Mouse (Mus musculus) heart, postnatal 0 days (tissue): ENCODE measurements around the gene Mta3. TPM values are rescaled to one million over a fixed set of nuclear protein-coding genes. Genes with fewer than 3 reads are reported as not detected.
A peak's percentile ranks its signal among the peaks of the same experiment; 100 is the strongest.

ENCODE experiments used
- ATAC-seq: fragments of 200-750 bp; cut with Nextera tagmentation; 2 replicates; pipeline ENCODE4 v1.8.0; 2017; ENCODE audit warnings: low read depth, moderate number of reproducible peaks, moderate library complexity; ENCODE audit not compliant: insufficient read depth
- DNase-seq: peaks from one replicate; pipeline ENCODE4 v3.0.0-alpha.2; 2016; ENCODE audit warnings: low spot score
- H3K27ac ChIP-seq: fragments of 300-500 bp; sonication (generic); 2 replicates; pipeline ENCODE4 v1.5.1; 2014; ENCODE audit warnings: low read depth, mild to moderate bottlenecking
- H3K27me3 ChIP-seq: fragments of 300-500 bp; sonication (generic); 2 replicates; pipeline ENCODE4 v1.6.1; 2014; ENCODE audit warnings: low read length, mixed read lengths; ENCODE audit not compliant: control insufficient read depth, insufficient read depth
- H3K36me3 ChIP-seq: fragments of 300-500 bp; sonication (generic); replicated peaks from 2 replicates; pipeline ENCODE4 v1.6.1; 2014; ENCODE audit warnings: low read length, mixed read lengths; ENCODE audit not compliant: control insufficient read depth, insufficient read depth
- H3K4me1 ChIP-seq: fragments of 300-500 bp; sonication (generic); 2 replicates; pipeline ENCODE4 v1.6.1; 2014; ENCODE audit warnings: antibody characterized with exemption; ENCODE audit not compliant: control insufficient read depth, insufficient read depth
- H3K4me2 ChIP-seq: fragments of 300-500 bp; sonication (generic); 2 replicates; pipeline ENCODE4 v1.6.1; 2014; ENCODE audit warnings: low read depth, mild to moderate bottlenecking, low read length, moderate library complexity
- H3K4me3 ChIP-seq: fragments of 300-500 bp; sonication (generic); 2 replicates; pipeline ENCODE4 v1.5.1; 2014; ENCODE audit warnings: low read depth, low read length
- H3K9ac ChIP-seq: fragments of 300-500 bp; sonication (generic); replicated peaks from 2 replicates; pipeline ENCODE4 v1.6.1; 2014; ENCODE audit warnings: low read depth, low read length, mixed read lengths
- H3K9me3 ChIP-seq: fragments of 300-500 bp; sonication (generic); replicated peaks from 2 replicates; pipeline ENCODE4 v1.6.1; 2016; ENCODE audit warnings: low read length; ENCODE audit not compliant: control insufficient read depth
- CTCF ChIP-seq: IDR thresholded peaks from 2 replicates; pipeline ENCODE4 v1.5.1; 2016; ENCODE audit warnings: antibody characterized with exemption, control low read depth, low read depth
- EP300 ChIP-seq: IDR thresholded peaks from 2 replicates; pipeline ENCODE4 v1.6.1; 2016; ENCODE audit warnings: antibody characterized with exemption, low read depth
- WGBS: fragments of 180-500 bp; shearing (Covaris S2); extraction: QIAGEN DNeasy Blood & Tissue Kit; methylation state at CpG from one replicate; pipeline ENCODE4 v1.1.7; 2014; 5-methylcytosine and 5-hydroxymethylcytosine counted together
- polyA plus RNA-seq: library from polyadenylated mRNA; unstranded; fragments of >200 nt; fragmentation: Nextera tagmentation; extraction: Ambion mirVana; gene quantifications from 2 replicates; pipeline ENCODE4 v1.2.1, GENCODE M21; 2015
- total RNA-seq: library from RNA; depleted of rRNA; stranded (reverse); fragments of >200 nt; gene quantifications from 2 replicates; pipeline ENCODE4 v1.2.3, GENCODE M21; 2014; ENCODE audit warnings: low replicate concordance; rRNA removed

Mta3 gene
- total RNA-seq (28.3 and 34.7 TPM in 2 replicates), polyA plus RNA-seq (34.3 and 34.6 TPM in 2 replicates)

- Histone ChIP-seq H3K36me3 (peaks cover 12% of the 10 kb centered on the region), H3K4me3 (peak within 1 kb of the TSS; percentile 85), H3K9ac (peak within 1 kb of the TSS; percentile 98), H3K27ac (peak within 1 kb of the TSS; percentile 97), H3K27me3 (no peaks in the 10 kb centered on the region), H3K4me2 (peak within 1 kb of the TSS; percentile 95), H3K4me1 (no peaks in the 10 kb centered on the region), H3K9me3 (no peaks in the 10 kb centered on the region)
- ATAC-seq (peak; percentile 68), DNase-seq (no peak)
- TF ChIP-seq CTCF (no peak), EP300 (no peak)
- WGBS = under 1% methylated on average over 26 of the region's 56 CpGs
These were observed at the start of gene Mta3 for GRCm38 (mm10) chr17:83706116-83706593. TSS of gene Mta3 (plus strand) at chr17:83706163.

DNA sequence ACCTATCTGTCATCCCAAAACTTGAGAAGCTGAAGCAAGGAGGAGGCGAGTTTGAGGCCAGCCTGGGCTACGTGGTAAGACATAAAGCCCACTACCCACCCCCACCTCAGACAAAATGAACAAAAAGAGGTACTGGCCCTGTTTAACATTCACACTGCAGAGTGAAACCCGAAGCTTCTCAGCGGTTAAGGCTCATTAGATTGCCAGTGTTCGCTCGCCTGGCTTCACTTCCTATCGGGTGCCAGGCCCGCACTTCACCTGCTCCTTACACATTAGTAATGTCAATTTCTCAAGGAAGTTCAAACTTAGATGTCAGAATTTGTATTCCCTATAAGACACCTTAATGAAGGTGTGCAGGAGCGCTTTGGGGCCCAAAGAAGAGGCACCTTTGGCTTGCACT lies 48.6 kb upstream of the Mta3 start:
- Histone ChIP-seq H3K36me3 (no peaks in the 10 kb centered on the region), H3K4me3 (no peak overlapping the region), H3K9ac (no peak overlapping the region), H3K4me1 (no peaks in the 10 kb centered on the region), H3K27me3 (no peaks in the 10 kb centered on the region), H3K27ac (no peak overlapping the region), H3K9me3 (no peaks in the 10 kb centered on the region), H3K4me2 (no peak overlapping the region)
- ATAC-seq (no peak), DNase-seq (no peak)
- TF ChIP-seq EP300 (no peak), CTCF (no peak)
- WGBS = 89% methylated on average over 9 of the region's 9 CpGs

DNA sequence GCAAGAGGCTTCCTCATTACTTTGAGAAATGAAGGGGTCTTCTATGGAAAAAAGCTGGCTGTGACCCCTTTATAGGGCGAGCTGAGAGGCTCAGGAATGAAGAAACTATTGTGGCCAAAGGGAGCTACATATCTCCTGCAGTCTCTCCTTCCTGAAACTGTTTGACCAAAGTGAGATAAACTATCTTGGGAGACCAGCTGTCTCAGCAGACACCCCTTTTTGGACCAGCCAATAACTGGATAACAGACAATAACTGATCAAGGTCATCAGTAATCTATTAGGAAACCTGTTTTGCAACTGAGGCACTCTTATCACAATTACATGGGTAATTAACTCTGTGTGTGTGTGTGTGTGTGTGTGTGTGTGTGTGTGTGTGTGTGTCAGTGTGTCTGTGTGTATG lies 47.0 kb upstream of the Mta3 start:
- no peak for TF ChIP-seq CTCF
- no peak for TF ChIP-seq EP300
- H3K4me2 ChIP-seq = no peak overlapping the region
- no peak overlapping the region for H3K9ac ChIP-seq
- no peaks in the 10 kb centered on the region for H3K27me3 ChIP-seq
- whole genome bisulfite sequencing = 66% methylated on average over 1 of the region's 1 CpGs
- H3K27ac ChIP-seq = no peak overlapping the region
- H3K36me3 ChIP-seq = no peaks in the 10 kb centered on the region
- no peak for ATAC-seq
- no peak for DNase-seq
- H3K4me1 ChIP-seq = no peaks in the 10 kb centered on the region
- no peaks in the 10 kb centered on the region for H3K9me3 ChIP-seq
- no peak overlapping the region for H3K4me3 ChIP-seq

DNA sequence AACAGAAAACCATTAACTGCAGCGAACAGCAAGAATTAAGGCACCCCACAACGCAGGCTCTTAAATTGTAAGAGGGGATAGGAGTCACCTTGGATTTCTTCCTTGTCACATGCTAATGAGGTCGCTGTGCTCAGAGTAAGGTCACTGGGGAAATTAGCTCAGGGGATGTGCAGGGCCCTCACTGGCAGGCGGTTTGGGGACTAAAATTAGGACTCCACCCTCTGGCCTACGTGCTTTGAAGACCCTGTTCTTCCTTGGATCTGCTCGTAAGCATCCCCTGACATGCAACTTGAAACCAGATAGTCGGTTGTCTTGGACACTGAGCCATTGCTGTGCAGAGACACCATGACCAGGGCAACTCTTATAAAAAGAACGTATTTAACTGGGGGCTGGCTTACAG lies 41.2 kb upstream of the Mta3 start:
- no peak for TF ChIP-seq EP300

DNA sequence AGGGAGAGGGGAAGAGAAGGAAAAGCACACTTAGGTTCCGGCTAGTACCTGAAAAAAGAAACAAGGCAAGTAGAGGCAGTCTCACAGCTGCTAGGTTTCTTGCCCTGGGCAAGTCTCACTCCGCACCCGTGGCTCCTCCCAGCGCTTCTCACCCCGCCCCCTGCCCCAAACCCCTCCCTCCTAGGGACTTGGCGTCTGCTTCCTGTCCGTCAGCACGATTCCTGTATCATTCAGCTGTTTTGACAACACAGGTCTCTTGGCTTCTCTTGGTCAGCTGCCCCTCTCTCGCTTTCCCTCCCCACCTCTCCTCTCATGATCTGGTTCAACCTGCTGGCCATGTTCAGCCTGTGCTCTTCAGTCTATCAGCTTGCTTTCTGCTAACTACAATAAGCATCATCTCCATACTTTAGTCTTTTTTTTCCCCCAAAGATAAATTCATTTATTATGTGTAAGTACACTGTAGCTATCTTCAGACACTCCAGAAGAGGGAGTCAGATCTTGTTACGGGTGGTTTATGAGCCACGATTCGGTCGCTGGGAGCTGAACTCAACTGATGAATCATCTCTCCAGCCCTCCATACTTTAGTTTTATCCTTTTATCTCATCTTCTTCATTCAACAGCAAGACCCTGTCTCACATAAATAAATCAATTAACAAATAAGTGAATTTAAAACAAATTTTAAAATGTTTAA lies 39.2 kb upstream of the Mta3 start:
- no peaks in the 10 kb centered on the region for H3K4me1 ChIP-seq
- no peak overlapping the region for H3K4me2 ChIP-seq
- no peak overlapping the region for H3K4me3 ChIP-seq
- no peak for ATAC-seq
- 47% methylated on average over 13 of the region's 13 CpGs for WGBS
- TF ChIP-seq CTCF (no peak), EP300 (no peak)
- H3K36me3 ChIP-seq = no peaks in the 10 kb centered on the region
- no peaks in the 10 kb centered on the region for H3K9me3 ChIP-seq
- no peaks in the 10 kb centered on the region for H3K27me3 ChIP-seq
- DNase-seq = peak; percentile 11
- H3K27ac ChIP-seq = no peak overlapping the region
- no peak overlapping the region for H3K9ac ChIP-seq

More for the DNA sequence above, 41.2 kb upstream of the Mta3 start:
- Histone ChIP-seq H3K9me3 (no peaks in the 10 kb centered on the region), H3K27me3 (no peaks in the 10 kb centered on the region), H3K9ac (no peak overlapping the region), H3K36me3 (no peaks in the 10 kb centered on the region), H3K4me2 (no peak overlapping the region), H3K4me1 (no peaks in the 10 kb centered on the region), H3K4me3 (no peak overlapping the region), H3K27ac (no peak overlapping the region)
- DNase-seq = no peak
- 52% methylated on average over 8 of the region's 8 CpGs for WGBS
- no peak for ATAC-seq
